Mouse (Mus musculus) yolk sac, embryonic 10.5 days (tissue): ENCODE measurements around the gene Memo1.
A peak's percentile ranks its signal among the peaks of the same experiment; 100 is the strongest.

Experiments
- DNase-seq: peaks from one replicate; pipeline ENCODE4 v3.0.0-alpha.2; 2017; ENCODE audit warnings: low spot score

Gene Memo1

DNA sequence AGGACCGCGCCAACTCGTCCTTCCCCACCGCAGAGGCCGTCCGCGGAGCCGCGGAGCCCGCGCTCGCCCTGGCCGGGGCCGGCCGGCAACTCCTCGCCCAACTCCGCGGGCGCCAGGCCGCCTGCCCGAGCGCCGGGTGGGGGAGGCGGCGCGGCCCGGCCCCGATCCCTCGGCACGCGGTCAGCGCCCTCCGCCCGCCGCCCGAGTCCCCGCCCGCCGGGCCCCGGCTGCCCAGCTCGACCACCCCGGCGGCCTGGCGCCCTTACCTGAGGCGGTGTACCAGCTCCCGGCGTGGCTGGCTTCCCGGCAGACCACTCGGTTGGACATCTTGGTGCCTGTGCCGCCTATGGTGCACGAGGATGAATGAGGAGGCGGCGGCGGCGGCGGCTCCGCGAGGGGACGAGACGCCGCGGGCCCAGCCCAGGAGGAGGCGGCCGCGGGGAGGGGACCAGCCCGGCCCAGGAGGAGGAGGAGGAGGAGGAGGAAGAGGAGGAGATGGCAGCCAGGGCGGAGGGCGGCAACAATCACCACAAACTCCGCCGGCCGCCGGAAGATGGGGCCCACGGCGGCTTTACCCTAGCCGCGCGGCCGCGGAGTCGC is 795 bp downstream of the Memo1 start:
- DNase-seq, result peak; percentile 93

GRCm38 (mm10) chr17:74293687-74294425 is 1.5 kb downstream of the Memo1 start:
- DNase-seq, result peak; percentile 52

DNA sequence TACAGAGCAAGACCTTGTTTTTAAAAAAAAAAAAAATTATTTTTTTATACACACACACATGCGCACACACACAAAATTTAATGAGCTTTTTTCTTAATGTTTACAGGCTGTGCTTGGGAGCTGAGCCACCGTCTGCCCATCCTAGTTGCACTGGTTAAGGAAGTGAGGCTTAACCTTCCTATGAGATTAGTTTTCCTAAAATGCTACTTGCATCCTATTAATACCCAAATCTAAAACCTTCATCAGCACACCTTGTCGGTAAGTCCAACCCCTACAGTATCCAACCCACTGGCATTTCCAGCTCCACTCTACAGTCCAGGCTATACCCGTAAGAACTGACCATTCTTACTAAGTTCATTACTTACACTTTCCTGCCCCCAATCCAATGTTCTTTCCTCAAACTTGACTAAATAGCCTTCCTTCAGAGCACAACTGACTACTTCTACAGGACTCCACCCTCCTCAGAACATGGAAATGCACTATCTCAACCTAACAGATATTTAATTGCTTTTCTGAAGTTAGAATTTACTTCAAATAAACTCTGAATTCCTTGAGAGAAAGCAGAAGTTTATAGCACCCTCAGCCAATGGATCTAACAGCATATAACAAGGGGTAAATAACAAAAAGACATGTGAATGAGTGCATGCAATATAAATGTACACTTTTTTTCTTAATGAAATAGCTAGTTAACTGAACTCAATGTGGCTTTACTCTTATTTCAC is 3.5 kb downstream of the Memo1 start:
- no peak for DNase-seq

DNA sequence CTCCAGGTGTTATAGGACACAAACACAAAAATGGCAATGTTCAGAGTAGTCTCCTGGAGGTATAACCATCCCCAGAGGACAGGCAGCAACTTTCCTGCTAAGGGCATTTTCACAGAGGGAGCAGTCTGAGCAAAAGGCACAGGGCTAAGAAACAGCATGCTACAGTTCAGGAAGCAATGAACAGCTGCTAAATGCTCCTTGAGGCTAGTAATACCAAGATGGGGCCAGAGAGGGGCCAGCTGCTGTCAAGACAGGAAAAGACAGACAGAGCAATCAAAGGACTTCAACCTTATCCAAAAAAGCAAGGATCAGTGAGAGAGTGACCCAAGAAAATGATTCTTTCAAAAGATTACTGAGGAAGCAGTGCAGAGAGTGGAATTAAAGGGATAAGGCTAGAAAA is 4.5 kb downstream of the Memo1 start:
- no peak for DNase-seq

- no peak for DNase-seq
These were observed 5.1 kb downstream of the Memo1 start for GRCm38 (mm10) chr17:74290198-74290597.

GRCm38 (mm10) chr17:74288626-74289025 is 6.7 kb downstream of the Memo1 start:
- DNase-seq, result no peak

GRCm38 (mm10) chr17:74286140-74286730 is 9.1 kb downstream of the Memo1 start:
- no peak for DNase-seq

DNA sequence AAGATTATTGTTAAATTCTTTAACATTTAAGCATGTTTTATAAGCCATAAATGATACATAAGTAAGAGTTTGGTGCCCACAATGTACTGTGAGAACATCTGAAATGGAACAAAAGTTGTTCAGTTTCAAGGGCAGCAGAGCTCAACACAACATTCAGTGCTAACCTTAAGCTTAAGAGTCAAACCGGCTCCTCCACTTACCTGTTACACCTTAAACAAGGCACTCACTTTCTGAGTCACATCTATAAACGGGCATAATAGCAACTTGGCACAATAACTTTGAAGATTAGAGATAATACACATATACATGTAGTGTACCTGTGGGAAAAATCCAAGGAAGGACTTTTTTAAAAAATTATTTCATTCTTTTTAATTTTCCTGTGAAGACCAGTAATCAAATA is 9.6 kb downstream of the Memo1 start:
- no peak for DNase-seq

GRCm38 (mm10) chr17:74284397-74285115 is 10.8 kb downstream of the Memo1 start:
- no peak for DNase-seq

GRCm38 (mm10) chr17:74282024-74282423 is 13.3 kb downstream of the Memo1 start:
- no peak for DNase-seq

DNA sequence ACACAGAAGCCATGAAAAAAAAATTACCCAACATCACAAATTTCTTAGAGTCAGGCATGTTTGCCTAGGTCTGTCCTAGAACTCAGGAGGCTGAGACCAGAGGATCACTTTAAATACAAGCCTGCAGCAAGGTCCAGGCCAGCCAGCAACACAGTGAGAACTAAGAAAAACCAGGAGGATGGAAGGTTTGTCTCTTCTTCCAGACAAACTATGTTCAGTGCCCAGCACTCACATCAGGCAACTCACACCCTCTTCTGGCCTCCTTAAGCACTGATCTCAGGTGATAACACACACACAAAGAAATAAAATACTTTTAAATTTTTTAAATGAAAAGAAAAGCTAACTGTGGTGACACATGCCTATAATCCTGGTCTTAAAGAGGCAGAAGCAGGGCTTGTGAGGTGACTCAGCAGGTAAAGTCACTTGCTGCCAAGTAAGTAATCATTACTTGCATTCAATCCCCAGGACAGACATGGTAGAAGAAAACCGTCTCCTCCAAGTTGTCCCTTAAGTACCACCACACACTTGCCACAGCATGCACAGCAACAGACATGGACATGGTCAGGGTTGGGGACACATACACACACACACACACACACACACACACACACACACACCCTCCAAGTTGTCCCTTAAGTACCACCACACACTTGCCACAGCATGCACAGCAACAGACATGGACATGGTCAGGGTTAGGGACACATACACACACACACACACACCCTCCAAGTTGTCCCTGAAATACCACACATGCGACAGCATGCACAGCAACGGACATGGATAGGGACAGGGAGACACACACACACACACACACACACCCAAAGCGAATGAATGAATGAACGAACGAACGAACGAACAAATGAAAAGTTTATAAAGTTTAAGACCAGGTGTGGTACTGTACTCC is 16.1 kb downstream of the Memo1 start:
- DNase-seq, result no peak

DNA sequence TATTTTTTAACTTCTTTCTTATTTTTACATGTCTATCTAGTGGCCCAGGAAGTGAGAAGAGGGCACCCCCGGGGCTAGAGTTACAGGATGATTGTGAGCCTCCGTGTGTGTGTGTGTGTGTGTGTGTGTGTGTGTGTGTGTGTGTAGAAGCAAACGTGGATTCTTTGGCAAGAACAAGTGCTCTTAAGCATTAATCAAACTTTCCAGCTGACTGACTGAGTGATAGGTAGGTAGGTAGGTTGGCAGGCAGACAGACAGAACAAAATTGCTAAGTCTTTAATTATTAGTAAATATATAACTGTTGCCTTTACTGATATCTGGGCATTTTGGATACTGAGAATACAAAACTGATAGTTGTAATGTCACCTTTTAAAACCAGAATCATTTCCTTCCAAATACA is 20.9 kb downstream of the Memo1 start:
- DNase-seq, result no peak

DNA sequence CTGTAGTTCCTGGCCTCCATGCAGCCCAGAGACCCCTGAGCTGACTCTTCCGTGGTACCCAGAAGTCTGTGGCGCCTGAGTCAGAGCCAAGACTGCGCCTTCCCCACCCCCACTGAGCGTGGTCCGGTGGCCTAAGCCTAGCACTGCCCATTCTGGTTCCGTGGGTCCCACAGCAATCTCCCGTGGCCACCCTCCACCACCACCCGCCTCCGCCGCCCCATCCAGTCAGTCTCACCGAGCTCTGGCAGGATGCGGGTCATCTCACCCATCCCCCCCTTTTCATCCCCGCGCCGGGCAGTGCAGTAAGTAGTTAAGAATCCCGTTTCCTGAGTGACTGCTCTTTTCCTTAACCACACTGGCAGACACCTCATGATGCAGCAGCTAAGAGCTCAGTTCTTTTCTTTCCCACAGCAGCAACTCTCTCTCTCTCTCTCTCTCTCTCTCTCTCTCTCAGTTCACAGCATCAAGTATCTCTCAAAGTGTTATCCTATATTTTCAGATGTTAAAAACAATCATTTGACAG is 22.6 kb downstream of the Memo1 start:
- no peak for DNase-seq

DNA sequence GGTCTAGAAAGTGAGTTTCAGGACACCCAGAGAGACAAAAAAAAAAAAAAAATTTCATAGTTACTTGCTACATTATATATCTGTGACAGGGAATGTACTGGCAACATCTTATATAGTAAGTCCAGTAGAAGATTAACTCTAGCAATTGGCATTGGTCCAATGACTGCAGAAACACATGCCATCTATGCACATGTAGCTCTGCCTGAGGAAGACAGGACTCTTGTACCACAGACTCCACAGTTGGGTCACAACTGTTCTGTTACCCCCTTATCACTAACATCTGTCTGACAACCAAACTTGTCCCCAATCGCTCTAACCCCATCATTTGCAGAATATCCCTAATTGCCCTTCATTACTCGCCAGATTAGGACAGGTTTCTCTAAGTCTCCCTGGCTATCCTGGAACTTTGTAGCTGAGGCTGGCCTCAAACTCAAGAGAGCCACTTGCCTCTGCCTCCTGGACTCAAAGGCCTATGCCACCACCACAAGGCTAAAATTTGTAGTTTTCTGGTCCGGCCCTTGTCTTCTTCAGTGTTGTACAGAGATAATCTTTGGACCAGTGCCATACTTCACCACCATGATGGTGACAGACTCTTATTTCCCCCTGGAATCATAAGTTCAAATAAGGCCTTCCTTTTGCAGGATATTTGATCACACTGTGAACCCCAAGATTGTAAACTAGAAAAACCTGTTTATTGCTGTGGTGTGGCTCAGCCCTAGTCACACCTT is 23.6 kb downstream of the Memo1 start:
- DNase-seq, result no peak

DNA sequence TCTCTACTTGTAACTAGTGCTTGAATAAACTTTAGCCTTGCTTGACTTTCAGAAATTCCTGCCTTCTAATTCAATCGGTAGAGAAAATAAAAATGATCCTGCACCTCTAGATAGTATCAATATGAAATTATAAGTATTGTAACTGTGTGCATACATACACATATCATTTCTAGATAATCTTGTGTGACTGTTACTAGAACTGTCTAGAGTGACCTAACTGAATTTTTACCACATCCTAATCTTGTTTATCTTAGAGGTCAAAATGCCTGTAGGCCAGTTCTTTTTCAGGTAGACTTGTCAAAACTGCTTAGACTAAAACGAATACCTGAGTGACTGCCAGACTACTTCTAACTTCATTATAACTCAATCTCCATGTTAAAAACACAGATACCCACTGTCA is 25.1 kb downstream of the Memo1 start:
- no peak for DNase-seq

DNA sequence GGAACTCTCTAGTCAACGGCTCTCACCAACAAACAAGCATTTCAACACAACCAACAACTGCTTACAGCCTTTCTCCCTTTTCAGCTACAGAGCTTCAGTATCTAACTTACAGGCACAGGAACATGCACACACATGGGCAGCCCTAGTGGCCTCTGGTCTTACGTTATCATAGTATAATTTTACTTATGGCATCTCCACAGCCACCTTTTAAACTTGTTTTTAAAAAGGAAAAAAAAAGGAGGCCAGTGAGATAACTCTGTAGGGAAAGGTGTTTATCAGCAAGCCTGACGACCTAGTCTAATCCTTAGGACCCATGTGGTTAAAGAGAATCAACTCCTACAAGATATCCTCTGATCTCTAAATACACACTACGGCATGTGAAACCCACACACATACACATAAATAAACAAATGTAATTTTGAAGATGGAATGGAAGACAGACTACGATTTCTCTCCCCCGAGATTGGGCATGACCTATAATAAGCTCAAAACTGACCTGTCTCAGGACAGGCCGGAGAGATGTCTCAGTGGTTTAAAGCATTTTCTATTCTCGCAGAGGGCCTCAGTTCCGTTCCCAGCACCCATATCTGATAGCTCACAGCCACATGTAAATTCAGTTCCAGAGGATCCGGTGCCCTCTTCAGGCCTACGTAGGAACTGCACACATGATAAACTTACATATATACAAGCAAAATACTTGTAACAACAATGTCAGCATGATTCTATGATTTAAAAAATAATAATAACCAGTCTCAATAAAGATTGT is 27.7 kb downstream of the Memo1 start:
- DNase-seq, result no peak

GRCm38 (mm10) chr17:74265636-74266035 is 29.7 kb downstream of the Memo1 start:
- DNase-seq, result no peak

GRCm38 (mm10) chr17:74265156-74265505 is 30.2 kb downstream of the Memo1 start:
- no peak for DNase-seq

DNA sequence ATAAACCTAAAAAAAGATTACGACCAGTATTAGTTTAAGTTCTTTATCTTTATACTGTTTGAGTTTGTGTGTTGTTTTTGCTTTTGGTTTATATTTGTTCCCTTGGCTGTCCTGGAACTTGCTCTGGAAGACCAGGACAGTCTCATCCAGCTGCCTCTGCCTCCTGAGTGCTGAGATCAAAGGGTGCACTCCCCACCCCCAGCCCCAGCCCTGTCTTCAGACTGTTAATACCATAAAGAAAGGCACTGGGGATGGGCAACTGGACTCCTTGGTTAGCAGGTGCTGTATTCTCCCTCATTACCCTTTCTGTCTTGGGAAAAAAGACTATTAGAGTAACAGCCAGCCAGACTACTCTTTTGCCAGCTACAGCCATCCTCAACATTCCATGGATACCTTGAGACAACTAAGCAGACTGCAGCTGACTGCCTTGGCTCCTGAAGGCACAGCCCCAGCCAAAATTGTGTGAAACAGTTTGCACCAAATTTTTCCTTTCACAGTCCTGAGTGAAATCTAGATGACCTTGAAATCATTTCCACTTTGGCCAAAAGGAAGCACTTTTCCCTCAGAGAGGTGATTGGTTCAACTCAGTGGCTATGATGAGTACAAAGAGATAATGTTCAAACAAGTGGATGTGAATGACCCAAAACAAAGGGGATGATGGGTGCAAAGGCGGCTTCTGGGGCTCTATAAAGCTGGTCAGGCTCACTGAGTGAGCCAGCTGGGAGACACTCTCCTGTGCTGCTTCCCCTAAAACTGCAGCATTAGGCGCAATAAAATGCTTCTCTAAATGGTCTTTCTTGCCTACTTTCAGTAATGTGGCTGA is 30.8 kb downstream of the Memo1 start:
- DNase-seq, result no peak
